Mouse (Mus musculus): ENCODE data around the gene Iars. TPM values are rescaled to one million over a fixed set of nuclear protein-coding genes. Genes with fewer than 3 reads are reported as not detected.

Iars gene
- 10 to 100 TPM; 60.1 to 66.9 TPM for total RNA-seq (2021)
- long read RNA-seq, experiment 1, full-length matches to known transcripts = 23 of 27 reads
- long read RNA-seq, experiment 1, partial matches to known transcripts = 3 of 27 reads
- long read RNA-seq, experiment 1, other reads (novel, unspliced or antisense) = 1 of 27 reads
- long read RNA-seq, experiment 2, full-length matches to known transcripts = 22 of 33 reads
- long read RNA-seq, experiment 2, partial matches to known transcripts = 5 of 33 reads
- long read RNA-seq, experiment 2, other reads (novel, unspliced or antisense) = 6 of 33 reads

DNA sequence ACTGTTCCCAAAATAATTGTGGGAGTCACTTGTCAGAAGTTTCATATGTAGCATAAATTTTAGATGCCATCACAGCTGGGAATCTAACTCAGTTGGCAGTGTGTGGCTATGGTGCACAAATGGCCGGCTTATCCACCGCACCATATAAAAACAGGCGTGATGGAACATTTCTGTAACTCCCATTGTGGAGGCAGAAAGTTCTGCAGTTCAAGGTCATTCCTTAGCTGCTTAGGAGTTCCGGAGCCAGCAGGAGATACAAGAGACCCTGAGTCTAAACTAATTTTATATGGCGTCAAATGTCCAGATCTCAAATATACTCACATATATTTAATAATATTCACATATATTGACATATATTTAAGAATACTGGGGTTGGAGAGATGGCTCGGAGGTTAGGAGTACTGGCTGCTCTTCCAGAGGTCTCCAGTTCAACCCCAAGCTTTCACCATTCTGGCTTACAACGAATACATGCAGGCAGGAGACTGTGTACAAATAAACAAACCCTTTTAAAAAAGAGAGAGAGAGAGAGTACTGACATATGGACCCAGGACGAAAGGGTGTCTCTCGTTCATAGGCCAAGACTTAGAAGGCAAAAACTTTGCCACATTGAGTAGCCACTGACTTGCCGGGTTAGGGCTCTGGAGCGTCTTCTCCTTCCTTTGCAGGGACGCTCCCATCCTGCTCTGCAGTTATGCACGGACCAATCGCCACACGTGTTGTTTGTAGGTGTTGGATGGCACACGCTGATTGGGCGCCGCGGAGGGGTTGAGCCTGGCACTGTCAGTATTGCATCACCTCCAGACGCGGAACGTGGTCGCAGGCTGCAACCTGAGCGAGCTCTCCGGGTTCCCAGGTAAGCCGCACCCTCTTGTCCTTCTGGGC, at the start of gene Iars:
TSS of gene Iars (plus strand) at position 750 of the 882 bp plus-strand sequence.
- Histone ChIP-seq H3K27ac (peak within 1 kb of the TSS; percentile 90), H3K4me3 (peak within 1 kb of the TSS; percentile 95)
- TF ChIP-seq CTCF (conservative IDR thresholded peaks at IDR 0.05) = no peak
- DNase-seq (ENCODE audit: low spot score in 2 of 2) = peak; percentile 99

DNA sequence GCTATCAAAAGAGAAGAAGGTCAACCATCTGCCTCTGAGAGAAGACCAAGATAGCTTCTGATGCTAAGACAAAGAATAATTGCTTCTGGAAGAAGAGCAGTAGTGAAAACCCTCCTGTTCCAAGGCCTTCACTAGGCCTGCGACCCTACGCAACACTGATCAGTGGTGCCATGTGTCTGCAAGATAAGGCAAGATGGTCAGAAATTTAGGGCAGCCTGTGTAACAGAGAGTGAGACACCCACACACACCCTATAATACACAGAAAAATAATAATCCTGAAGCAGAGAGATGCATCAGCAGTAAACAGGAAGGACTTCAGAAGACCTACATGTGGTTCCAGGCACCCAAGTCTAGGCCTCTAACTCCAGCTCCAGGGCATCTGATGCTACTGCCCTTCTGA, 41.9 kb upstream of the Iars start:
- no peak for DNase-seq (ENCODE audit: low spot score in 2 of 2)
- Histone ChIP-seq H3K27ac (no peak overlapping the region), H3K4me3 (no peak overlapping the region)
- no peak for TF ChIP-seq CTCF (conservative IDR thresholded peaks at IDR 0.05)

DNA sequence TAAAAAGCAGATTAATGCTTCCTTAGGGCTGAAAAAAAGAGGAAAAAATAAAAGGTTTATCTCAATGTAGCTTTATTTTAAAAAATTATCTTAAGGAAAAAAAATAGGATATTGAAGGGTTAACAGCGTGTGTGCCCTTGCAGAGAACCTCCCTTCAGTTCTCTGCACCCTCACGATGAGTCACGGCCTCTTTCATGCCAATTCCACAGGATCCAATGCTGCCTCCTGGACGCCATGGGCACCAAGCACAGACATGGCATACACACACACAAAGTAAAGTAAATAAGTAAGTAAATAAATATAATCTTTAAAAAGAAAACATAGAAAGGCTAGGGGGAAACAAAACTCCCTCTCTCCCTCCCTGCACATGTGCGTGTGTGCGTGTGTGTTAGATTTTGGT, 39.2 kb upstream of the Iars start:
- H3K4me3 ChIP-seq = no peak overlapping the region

DNA sequence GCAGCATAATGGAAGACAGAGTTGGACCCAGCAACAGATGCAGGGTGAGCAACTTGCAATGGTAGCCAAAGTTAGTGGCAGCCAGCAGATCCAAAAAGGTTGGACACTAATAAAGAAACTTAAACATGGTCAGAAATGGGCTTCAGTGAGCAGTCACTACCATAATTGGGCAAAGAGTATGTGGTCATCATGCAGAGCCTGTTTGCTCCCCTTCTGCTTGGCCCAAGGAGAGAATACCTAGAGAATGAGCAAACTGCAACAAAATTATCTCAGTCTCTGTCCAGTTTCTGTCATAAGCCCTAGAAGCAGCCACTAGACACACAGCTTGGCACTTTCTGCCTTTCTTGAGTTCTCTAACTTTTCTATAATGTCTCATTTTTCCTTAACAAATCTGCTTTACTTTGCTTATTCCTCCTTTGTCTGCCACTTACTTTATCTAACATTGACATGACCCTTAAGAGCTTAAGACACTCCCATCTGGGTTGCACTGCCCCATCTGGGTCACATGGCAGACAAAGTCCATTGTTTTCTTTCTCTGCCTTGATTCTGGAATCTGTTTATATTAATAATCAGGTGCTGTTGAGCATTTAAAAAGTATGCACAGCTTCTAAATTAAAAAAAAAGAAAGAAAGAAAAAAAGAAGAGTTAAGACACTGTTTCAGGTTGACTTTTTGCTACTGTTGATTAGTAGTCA, 38.1 kb upstream of the Iars start:
- no peak for TF ChIP-seq CTCF (conservative IDR thresholded peaks at IDR 0.05)
- H3K27ac ChIP-seq = no peak overlapping the region; the same call in 1 of the 2 replicates
- H3K4me3 ChIP-seq = no peak overlapping the region
- DNase-seq (ENCODE audit: low spot score in 2 of 2) = no peak

More for the DNA sequence above, 39.2 kb upstream of the Iars start:
- H3K27ac ChIP-seq = no peak overlapping the region
- DNase-seq (ENCODE audit: low spot score in 2 of 2) = no peak
- TF ChIP-seq CTCF (conservative IDR thresholded peaks at IDR 0.05) = no peak

DNA sequence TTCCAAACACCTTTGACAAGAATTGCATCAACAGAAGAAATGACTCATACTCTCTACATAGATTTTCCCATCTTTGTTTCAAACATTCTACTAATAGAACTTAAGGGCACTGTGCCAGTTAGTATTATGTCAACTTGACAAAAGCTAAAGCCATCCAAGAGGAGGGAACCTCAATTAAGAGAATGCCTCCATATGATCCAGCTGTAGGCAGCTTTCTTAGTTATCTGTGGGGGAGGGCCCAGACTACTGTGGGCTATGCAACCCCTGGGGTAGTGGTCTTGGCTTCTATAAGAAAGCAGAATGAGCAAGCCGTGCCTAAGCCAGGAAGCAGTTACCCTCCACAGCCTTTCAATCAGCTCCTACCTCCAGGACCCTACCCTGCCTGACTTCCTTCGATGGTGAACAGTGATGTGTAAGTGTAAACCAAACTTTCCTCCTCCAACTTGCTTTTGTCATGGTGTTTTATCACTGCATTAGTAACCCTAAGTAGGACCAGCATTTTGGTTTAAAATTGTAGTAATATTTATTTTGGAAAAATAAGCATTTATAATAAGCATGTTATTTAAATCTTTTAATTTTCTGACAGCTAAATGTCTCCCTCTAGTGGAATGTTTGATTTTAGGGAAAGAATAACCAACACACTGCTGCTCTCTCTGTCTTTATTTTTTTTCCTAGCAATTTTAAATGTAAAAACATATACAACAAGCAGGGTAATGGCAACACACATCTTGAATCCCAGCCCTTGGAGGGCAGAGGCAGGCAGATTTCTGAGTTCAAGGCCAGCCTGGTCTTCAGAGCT, 37.0 kb upstream of the Iars start:
- peak overlapping the region; percentile 82 for H3K27ac ChIP-seq
- peak; percentile 85 for TF ChIP-seq CTCF (conservative IDR thresholded peaks at IDR 0.05)
- no peak for DNase-seq (ENCODE audit: low spot score in 2 of 2)
- no peak overlapping the region for H3K4me3 ChIP-seq

DNA sequence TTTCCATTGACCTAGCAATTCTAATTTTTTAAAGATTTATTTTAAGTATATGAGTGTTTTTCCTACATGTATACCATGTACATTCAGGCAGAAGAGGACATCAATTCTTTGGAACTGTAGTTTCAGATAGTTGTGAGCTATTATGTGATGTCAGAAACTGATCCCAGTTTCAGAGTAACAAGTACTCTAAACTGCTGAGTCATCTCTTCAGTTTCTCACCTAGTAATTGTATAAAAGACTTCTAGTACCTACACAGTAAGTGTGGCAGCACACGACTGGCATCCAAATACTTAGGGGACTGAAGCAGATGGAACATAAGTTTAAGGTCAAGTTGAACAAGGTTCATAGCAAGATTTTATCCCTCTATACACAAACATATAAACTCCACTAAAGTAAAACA, 35.9 kb upstream of the Iars start:
- DNase-seq (ENCODE audit: low spot score in 2 of 2) = no peak
- H3K4me3 ChIP-seq = no peak overlapping the region
- peak overlapping the region; percentile 15; the same call in 1 of the 2 replicates for H3K27ac ChIP-seq
- no peak for TF ChIP-seq CTCF (conservative IDR thresholded peaks at IDR 0.05)

DNA sequence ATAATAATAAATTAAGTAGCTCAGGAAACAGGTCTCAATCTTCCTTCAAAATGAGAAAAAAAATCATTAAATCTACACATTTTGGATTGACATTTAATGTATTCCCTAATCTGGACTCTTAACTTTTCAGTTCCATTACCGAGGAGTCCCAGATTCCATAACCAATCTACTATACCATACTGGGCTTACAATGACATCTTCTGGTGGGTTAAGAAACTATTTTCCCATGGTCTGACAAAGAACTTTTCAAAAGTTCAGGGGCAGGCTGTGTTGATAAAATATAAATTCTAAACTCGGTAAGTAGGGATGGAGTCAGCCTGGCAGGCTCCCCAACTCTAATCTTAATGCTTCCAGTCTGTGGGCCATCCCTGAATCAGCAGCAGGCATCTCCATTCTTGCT, 30.8 kb upstream of the Iars start:
- DNase-seq (ENCODE audit: low spot score in 2 of 2) = no peak
- H3K27ac ChIP-seq = no peak overlapping the region
- peak; percentile 42 for TF ChIP-seq CTCF (conservative IDR thresholded peaks at IDR 0.05)
- no peak overlapping the region for H3K4me3 ChIP-seq

DNA sequence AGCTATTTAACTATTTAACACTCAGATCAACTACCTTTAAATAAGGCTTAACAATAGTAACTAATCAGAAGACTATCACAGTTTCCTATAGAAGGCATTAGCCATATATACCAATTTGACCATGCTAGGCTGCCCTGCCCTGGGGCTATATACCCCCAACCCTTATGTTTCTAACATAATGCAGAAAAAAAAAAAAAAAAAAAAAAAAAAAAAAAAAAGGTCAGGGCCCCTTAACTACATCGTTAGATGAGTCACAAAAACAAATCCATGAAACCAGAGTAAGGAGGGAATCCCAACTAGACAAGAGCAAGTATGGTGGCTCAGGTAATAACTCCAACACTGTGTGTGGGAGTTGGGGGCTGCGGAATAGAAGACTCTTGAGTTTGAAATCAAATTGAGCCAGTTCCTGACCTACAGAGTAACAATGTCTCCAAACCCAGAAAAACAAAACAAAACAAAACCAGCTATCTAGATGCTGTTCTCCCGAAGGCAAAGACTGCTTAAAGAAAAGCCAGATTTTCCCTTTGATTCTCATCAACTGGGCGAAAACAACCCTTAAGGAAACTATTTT, 30.0 kb upstream of the Iars start:
- TF ChIP-seq CTCF (conservative IDR thresholded peaks at IDR 0.05) = no peak
- H3K27ac ChIP-seq = no peak overlapping the region
- DNase-seq (ENCODE audit: low spot score in 2 of 2) = no peak
- peak overlapping the region; percentile 89 for H3K4me3 ChIP-seq

DNA sequence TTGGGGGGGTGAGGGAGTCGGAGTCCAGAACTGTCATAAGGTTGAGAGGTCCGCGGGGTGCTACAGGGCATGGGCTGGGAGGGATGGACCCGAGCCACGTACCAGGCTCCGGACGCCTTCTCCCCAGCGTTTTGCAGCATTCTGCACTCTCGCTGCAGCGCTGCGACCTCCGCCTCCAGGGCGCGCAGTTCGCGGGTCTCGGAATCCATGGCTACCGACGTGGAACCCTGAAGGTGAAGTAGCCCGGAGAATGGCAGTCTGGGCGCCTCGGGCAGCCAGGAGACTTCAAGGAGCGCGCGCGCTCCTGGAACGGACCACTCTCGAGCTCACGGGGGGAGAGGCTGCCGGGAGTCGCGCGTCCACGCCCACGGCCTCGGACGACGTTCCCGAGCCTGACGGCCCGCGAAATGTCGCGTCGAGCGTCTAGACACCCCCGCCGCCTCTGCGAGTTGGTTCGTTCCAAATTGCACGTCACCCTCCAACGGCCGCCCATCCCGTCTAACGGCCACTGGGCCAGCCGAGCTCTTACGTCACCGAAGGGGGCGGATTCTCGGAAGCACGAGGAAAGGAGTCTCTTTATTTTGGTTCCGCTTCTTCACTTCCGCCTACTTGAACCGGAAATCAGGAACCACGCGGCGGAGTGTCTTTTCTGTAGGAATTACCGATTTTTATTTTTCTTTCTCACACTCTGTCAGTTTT, 29.3 kb upstream of the Iars start, which contains the start of the genes Cenpp and Nol8:
TSS of gene Cenpp (minus strand) at position 305 of the 699 bp plus-strand sequence.
TSS of gene Nol8 (plus strand) at position 598 of the 699 bp plus-strand sequence.
- DNase-seq (ENCODE audit: low spot score in 2 of 2) = peak; percentile 99 to 100
- TF ChIP-seq CTCF (conservative IDR thresholded peaks at IDR 0.05) = no peak
- H3K4me3 ChIP-seq = peak within 1 kb of the TSS; percentile 89
- peak within 1 kb of the TSS; percentile 91 for H3K27ac ChIP-seq

DNA sequence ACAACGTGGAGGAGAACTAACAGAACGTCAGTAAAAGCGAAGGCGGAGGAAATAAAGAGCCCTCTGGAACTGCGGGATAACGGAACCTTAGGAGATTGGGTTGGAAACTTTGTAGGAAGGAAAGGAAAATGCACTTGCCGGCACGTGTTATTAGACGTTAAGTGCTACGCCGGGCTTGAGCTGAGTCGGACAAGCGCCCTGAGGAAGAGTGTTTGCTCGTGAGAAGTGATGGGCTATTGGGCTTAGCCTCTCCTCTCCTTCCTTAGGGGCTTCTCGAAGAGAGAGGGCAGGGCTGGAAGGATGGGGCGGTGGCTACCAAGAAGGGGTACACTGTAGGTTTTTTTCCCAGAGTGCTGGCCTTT, 28.7 kb upstream of the Iars start:
- Histone ChIP-seq H3K4me3 (peak overlapping the region; percentile 89), H3K27ac (peak overlapping the region; percentile 91)
- TF ChIP-seq CTCF (conservative IDR thresholded peaks at IDR 0.05) = no peak
- DNase-seq (ENCODE audit: low spot score in 2 of 2) = no peak

DNA sequence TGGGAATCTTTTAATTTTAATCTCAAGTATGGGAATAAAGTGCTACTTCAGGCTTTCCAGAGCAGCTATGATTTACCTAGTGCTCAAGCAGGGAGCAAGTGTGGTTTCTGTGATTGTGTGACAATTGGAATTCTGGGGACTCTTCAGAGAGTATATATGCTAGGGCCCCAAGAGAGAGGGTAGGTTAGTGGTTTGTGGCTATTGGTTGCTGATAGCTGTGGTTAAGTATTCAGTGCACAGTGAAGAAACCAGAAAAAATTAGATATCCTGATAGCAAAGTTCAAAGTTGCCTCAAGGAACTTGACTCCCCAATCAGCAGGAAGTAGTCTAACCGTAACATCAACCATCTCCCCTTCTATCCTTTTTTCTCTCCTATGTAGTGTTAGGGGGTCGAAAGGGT, 4.1 kb upstream of the Iars start:
- Histone ChIP-seq H3K27ac (no peak overlapping the region), H3K4me3 (no peak overlapping the region)
- no peak for DNase-seq (ENCODE audit: low spot score in 2 of 2)
- TF ChIP-seq CTCF (conservative IDR thresholded peaks at IDR 0.05) = no peak

Data from layer of hippocampus, adult 2 months (tissue).